Mouse (Mus musculus) limb, embryonic 13.5 days (tissue): Measurements from ENCODE around the gene Gga2. TPM values are rescaled to one million over a fixed set of nuclear protein-coding genes. Genes with fewer than 3 reads are reported as not detected.

ENCODE experiments used
- ATAC-seq: fragments of 200-750 bp; cut with Nextera tagmentation; 2 replicates; pipeline ENCODE4 v1.8.0; 2017; ENCODE audit warnings: low read depth, moderate number of reproducible peaks, moderate TSS enrichment; ENCODE audit not compliant: low FRiP score
- H3K27ac ChIP-seq: fragments of 300-500 bp; sonication (generic); 2 replicates; pipeline ENCODE4 v1.5.1; 2015; ENCODE audit warnings: inconsistent platforms, mild to moderate bottlenecking, moderate library complexity
- H3K27me3 ChIP-seq: fragments of 300-500 bp; sonication (generic); 2 replicates; pipeline ENCODE4 v1.6.1; 2015; ENCODE audit warnings: mild to moderate bottlenecking, inconsistent platforms
- H3K36me3 ChIP-seq: fragments of 300-500 bp; sonication (generic); 2 replicates; pipeline ENCODE4 v1.6.1; 2015; ENCODE audit warnings: inconsistent platforms, mild to moderate bottlenecking, moderate library complexity
- H3K4me1 ChIP-seq: fragments of 300-500 bp; sonication (generic); 2 replicates; pipeline ENCODE4 v1.6.1; 2015; ENCODE audit warnings: inconsistent platforms
- H3K4me2 ChIP-seq: fragments of 300-500 bp; sonication (generic); replicated peaks from 2 replicates; pipeline ENCODE4 v1.6.1; 2015; ENCODE audit warnings: inconsistent platforms, mild to moderate bottlenecking, moderate library complexity
- H3K4me3 ChIP-seq: fragments of 300-500 bp; sonication (generic); 2 replicates; pipeline ENCODE4 v1.5.1; 2015; ENCODE audit warnings: moderate library complexity, mild to moderate bottlenecking, inconsistent platforms
- H3K9ac ChIP-seq: fragments of 300-500 bp; sonication (generic); 2 replicates; pipeline ENCODE4 v1.6.1; 2015; ENCODE audit warnings: mild to moderate bottlenecking, inconsistent platforms
- H3K9me3 ChIP-seq: fragments of 300-500 bp; sonication (generic); 2 replicates; pipeline ENCODE4 v1.6.1; 2016; ENCODE audit warnings: inconsistent platforms
- WGBS: fragments of 180-500 bp; shearing (Covaris S2); methylation state at CpG from one replicate; pipeline ENCODE4 v1.1.7; 2015; 5-methylcytosine and 5-hydroxymethylcytosine counted together
- polyA plus RNA-seq: library from polyadenylated mRNA; unstranded; fragments of >200 nt; fragmentation: Nextera tagmentation; extraction: Ambion mirVana; gene quantifications from 2 replicates; pipeline ENCODE4 v1.2.1, GENCODE M21; 2015

The Gga2 gene
- polyA plus RNA-seq, 1 experiment from 2014 or later: 127 TPM

DNA sequence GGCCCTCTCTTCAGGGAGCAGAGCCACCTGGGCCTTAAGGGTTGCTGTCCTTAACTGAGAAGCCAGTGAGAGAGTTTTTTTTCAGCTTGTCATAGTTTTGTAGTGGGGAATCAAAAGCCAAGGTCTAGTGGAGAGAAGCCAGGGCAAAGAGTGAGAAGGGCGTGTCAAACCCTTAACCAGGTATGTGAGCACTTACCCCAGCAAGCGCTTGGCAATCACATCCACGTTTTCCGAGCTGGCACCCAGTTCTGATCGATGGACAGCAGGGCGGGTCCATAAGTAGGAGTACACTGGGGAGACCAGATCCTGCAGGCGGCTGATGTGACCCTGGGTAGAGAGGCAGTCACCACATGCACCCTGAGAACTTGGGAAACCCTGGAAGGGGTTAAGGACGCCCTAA lies 23.1 kb upstream of the Gga2 start:
- Histone ChIP-seq H3K9me3 (no peaks in the 10 kb centered on the region), H3K4me3 (no peak overlapping the region), H3K9ac (no peak overlapping the region), H3K4me1 (no peaks in the 10 kb centered on the region), H3K27me3 (no peaks in the 10 kb centered on the region), H3K36me3 (peaks cover 61% of the 10 kb centered on the region), H3K4me2 (no peak overlapping the region), H3K27ac (no peak overlapping the region)
- no peak for ATAC-seq
- 89% methylated on average over 8 of the region's 8 CpGs for WGBS

DNA sequence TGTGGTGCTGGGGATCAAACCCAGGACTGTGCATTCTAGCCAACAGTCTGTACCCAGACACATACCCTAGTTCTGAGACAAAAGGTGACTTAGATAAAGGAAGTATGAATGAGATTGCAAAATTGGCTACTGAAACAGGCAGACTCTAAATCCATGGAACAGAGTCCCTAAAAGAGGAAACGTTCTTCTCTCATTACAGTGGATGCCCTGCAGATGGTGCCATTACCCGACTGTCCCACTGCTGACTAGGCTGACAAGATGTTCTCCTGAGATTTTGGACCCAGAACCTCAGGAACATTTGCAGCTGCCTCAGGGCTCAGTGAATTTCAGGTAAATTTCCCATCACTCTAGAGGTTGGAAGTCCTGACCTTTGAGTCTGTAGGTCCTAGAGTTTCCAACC lies 13.3 kb upstream of the Gga2 start:
- ATAC-seq: no peak
- WGBS: 37% methylated on average over 2 of the region's 2 CpGs
- H3K4me2 ChIP-seq: no peak overlapping the region
- H3K4me1 ChIP-seq: no peaks in the 10 kb centered on the region
- H3K9me3 ChIP-seq: no peaks in the 10 kb centered on the region
- H3K27ac ChIP-seq: no peak overlapping the region
- H3K9ac ChIP-seq: no peak overlapping the region
- no peaks in the 10 kb centered on the region for H3K27me3 ChIP-seq
- peaks cover 20% of the 10 kb centered on the region for H3K36me3 ChIP-seq
- H3K4me3 ChIP-seq: no peak overlapping the region

DNA sequence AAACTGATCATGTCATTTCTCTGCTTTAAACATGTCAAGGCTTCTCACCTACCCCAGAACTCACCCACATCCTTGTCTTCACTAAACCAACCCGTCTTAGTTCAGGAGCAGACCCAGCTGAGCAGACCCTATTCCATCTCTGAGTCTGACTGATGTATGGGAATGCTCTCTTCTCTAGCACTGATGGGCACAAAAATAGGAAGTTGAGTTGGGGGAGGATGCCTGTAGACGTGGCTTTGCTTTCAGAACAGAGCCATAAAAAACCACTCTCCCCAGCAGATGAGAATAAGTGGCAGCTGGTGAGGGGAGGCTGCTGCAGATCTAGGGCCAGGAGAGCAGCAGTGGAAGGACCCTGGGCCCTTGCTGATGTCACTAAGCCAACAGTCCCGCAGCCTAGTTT lies 12.3 kb upstream of the Gga2 start:
- H3K9me3 ChIP-seq: no peaks in the 10 kb centered on the region
- ATAC-seq: no peak

DNA sequence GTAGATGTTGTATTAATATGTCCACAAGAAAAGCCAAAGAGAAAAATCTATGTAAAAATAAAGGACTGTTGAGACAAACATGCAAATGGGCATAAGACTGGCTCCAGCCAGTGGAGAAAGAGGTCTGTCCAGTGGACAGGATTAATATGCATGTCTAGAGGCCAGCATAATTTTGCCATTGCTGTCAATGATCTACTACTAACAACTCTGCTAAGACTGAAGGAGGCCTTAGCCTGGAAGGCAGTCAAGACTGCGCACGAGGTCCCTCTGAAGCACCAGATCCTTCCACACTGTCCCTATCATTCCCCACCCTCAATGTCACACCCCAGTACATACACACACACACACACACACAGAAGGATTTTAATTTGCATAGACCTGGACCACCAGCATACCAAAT lies 1.1 kb upstream of the Gga2 start:
- Histone ChIP-seq H3K4me1 (peaks cover 23% of the 10 kb centered on the region), H3K4me2 (no peak overlapping the region), H3K4me3 (no peak overlapping the region), H3K36me3 (peaks cover 6% of the 10 kb centered on the region), H3K27me3 (no peaks in the 10 kb centered on the region), H3K9ac (no peak overlapping the region), H3K9me3 (no peaks in the 10 kb centered on the region), H3K27ac (no peak overlapping the region)
- 100% methylated on average over 2 of the region's 2 CpGs for WGBS
- no peak for ATAC-seq

More for the DNA sequence above, 12.3 kb upstream of the Gga2 start:
- Histone ChIP-seq H3K4me2 (no peak overlapping the region), H3K9ac (no peak overlapping the region), H3K36me3 (peaks cover 12% of the 10 kb centered on the region), H3K4me3 (no peak overlapping the region), H3K4me1 (no peaks in the 10 kb centered on the region), H3K27me3 (no peaks in the 10 kb centered on the region), H3K27ac (no peak overlapping the region)
- WGBS: 56% methylated on average over 3 of the region's 3 CpGs

DNA sequence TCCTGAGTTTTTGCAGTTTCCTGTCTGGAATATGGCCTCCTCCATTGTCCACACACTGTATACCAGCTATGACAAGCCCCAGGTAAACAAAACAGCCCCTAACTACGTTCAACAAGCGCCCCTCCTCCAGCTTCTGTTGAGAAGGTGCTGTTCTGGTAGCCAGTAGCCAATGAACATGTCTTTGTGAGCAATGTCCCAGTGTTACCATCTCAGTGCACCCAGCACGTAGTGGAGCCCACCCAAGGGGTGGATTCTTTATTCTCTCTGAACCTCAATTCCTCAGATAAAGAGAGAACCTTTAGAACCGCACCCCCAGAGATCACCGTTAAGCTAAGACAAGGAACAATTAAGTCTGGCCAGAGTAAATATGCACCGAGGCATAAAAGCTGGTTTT lies 752 bp downstream of the Gga2 start:
- H3K36me3 ChIP-seq: peaks cover 6% of the 10 kb centered on the region
- peak overlapping the region; percentile 90 for H3K9ac ChIP-seq
- WGBS: under 1% methylated on average over 6 of the region's 6 CpGs
- peaks cover 36% of the 10 kb centered on the region for H3K4me1 ChIP-seq
- ATAC-seq: peak; percentile 25; the same call in 1 of the 2 replicates
- H3K4me3 ChIP-seq: peak overlapping the region; percentile 82
- peak overlapping the region; percentile 88 for H3K27ac ChIP-seq
- peak overlapping the region; percentile 79 for H3K4me2 ChIP-seq
- no peaks in the 10 kb centered on the region for H3K27me3 ChIP-seq
- H3K9me3 ChIP-seq: no peaks in the 10 kb centered on the region

DNA sequence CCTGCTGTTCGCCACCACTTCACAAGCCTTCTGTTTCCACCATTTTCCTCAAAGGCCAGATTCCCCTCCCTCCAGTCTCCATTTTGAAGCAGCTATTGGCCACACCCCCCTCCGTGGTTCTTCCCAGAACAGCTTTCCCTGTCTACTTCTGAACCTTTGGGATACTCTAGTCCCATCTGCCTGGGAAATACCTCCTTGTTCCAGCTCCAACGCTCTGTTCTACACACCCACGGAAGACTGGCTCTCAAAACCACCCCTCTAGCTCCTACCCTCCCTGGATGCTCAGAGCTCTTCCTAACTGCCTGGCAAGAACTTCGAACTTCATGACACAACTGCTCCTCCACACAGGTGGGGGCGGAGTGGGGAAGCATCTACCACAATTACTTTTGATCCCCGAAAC lies 2.0 kb downstream of the Gga2 start:
- peaks cover 44% of the 10 kb centered on the region for H3K4me1 ChIP-seq
- no peaks in the 10 kb centered on the region for H3K9me3 ChIP-seq
- peak overlapping the region; percentile 82 for H3K4me3 ChIP-seq

DNA sequence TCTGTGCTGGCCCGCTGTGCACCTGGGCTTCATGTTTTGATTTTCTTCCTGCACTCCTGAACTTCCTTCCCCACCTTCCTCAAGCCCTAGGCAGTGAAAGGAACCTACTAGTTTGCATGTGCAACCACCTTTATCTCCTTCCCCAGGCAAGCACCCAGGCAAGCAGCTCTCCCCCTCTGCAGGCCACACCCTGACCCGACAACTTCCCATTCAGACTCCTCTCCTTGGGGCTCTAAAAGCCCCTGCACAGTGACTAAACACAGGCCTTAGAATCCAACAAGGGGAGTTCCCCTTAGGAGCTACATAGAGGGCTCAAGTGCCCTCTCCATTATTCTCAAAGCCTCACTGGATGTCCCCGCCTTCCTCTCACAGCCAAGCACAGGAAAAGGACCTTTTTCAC lies 2.8 kb downstream of the Gga2 start:
- Histone ChIP-seq H3K4me1 (peaks cover 44% of the 10 kb centered on the region), H3K27ac (no peak overlapping the region; the same call in 1 of the 2 replicates), H3K4me2 (peak overlapping the region; percentile 79), H3K4me3 (peak overlapping the region; percentile 82; the same call in 1 of the 2 replicates), H3K27me3 (no peaks in the 10 kb centered on the region), H3K9ac (peak overlapping the region; percentile 25; the same call in 1 of the 2 replicates), H3K9me3 (no peaks in the 10 kb centered on the region), H3K36me3 (peaks cover 6% of the 10 kb centered on the region)
- 82% methylated on average over 3 of the region's 3 CpGs for WGBS
- no peak for ATAC-seq

More for the DNA sequence above, 2.0 kb downstream of the Gga2 start:
- peak overlapping the region; percentile 36; the same call in 1 of the 2 replicates for H3K9ac ChIP-seq
- peak overlapping the region; percentile 79 for H3K4me2 ChIP-seq
- H3K27ac ChIP-seq: no peak overlapping the region; the same call in 1 of the 2 replicates
- 83% methylated on average over 7 of the region's 7 CpGs for WGBS
- H3K36me3 ChIP-seq: peaks cover 6% of the 10 kb centered on the region
- H3K27me3 ChIP-seq: no peaks in the 10 kb centered on the region
- ATAC-seq: no peak

DNA sequence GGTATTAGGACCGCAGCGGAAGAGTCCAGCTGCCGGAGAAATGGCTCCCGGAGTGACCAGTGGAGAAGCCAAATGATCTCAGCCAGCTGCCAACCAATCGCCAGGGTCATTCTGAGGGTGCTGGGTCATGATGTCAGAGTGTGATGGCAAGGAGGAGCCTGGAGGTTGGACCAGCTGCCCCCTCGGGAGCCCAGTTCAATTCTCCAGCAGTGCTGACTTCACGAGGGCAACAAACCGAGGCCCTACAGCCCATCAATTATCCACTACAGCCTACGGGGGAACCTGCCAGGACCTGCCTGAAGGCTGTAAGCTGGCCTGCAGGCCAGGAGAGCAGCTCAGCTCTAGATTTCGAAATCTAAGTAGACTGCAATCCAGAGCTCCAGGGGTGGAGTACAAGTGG lies 5.3 kb downstream of the Gga2 start:
- Histone ChIP-seq H3K4me2 (peak overlapping the region; percentile 31), H3K36me3 (peaks cover 28% of the 10 kb centered on the region), H3K4me3 (no peak overlapping the region), H3K9ac (no peak overlapping the region), H3K4me1 (peaks cover 44% of the 10 kb centered on the region), H3K27ac (peak overlapping the region; percentile 18; the same call in 1 of the 2 replicates), H3K9me3 (no peaks in the 10 kb centered on the region), H3K27me3 (no peaks in the 10 kb centered on the region)
- 23% methylated on average over 10 of the region's 10 CpGs for WGBS
- no peak for ATAC-seq

DNA sequence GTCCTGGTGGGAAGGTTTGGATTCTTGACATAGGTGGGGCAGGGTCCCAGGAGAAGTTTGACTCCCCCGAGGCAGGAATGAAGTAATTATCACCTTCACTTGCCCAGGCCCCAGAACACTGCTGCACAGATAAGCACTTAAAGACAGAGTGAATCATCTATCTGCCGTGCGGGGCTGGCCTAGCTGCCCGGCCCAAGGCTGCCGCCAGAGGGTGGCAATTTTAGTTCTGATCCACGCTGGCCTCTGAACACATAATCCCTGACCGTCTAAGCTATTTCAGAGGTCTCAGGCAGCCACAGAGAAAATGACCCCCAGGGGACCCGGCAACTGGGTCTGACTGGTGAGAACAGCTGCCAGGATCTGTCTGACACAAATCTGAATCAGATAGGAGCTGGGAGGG lies 5.9 kb downstream of the Gga2 start:
- Histone ChIP-seq H3K4me3 (no peak overlapping the region), H3K9me3 (no peaks in the 10 kb centered on the region), H3K9ac (no peak overlapping the region), H3K36me3 (peaks cover 34% of the 10 kb centered on the region), H3K27me3 (no peaks in the 10 kb centered on the region), H3K4me1 (peaks cover 43% of the 10 kb centered on the region), H3K4me2 (peak overlapping the region; percentile 31; the same call in 1 of the 2 replicates), H3K27ac (0 out of 2 replicates have a peak overlapping the region, but pooled peaks have one; percentile 58)
- WGBS: 34% methylated on average over 8 of the region's 8 CpGs
- ATAC-seq: peak; percentile 37; the same call in 1 of the 2 replicates

DNA sequence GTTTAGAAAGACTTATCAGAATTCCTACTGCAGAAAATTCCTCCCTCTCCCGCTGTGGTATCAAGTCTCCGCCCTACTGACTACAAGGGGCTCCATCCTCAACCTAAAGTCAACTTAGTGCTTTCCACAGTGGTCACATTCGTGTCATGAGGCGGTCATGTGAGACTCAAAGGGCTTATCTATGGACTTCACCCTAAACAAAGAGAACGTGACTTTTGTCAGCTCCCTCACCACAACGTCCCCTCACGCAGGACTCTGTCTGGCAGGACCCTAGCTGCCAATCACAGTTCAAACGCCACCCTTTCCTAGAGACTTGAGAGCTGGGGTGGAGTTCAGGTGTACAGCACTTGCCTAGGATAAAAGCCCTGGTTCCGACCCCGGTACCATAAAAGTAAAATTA lies 8.1 kb downstream of the Gga2 start:
- Histone ChIP-seq H3K27ac (no peak overlapping the region), H3K27me3 (no peaks in the 10 kb centered on the region), H3K4me2 (no peak overlapping the region), H3K4me3 (no peak overlapping the region), H3K9ac (no peak overlapping the region), H3K9me3 (no peaks in the 10 kb centered on the region), H3K4me1 (peaks cover 21% of the 10 kb centered on the region), H3K36me3 (peaks cover 55% of the 10 kb centered on the region)
- WGBS: 91% methylated on average over 10 of the region's 10 CpGs
- no peak for ATAC-seq

DNA sequence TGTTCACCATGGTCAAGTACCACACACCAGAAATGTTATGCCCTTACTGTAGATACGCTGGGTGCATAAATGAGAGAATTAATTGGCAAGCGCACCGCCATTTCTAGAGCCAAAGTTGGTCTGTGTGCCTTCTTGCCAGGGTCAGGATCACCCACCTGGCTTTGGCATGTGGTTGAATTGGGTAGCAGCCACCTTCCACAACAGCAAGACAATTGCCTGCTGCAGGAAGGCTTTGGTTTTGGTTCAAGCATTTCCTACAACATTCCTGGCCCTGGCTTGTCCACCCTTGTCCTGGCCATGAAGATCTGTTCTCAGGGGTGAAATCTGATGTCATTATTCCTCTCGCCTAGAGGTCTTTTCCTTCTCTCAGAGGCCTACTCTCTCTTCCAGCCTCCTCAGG lies 8.7 kb downstream of the Gga2 start:
- Histone ChIP-seq H3K9ac (no peak overlapping the region), H3K4me2 (no peak overlapping the region), H3K4me3 (no peak overlapping the region), H3K27me3 (no peaks in the 10 kb centered on the region), H3K27ac (no peak overlapping the region), H3K9me3 (no peaks in the 10 kb centered on the region), H3K4me1 (peaks cover 21% of the 10 kb centered on the region), H3K36me3 (peaks cover 57% of the 10 kb centered on the region)
- ATAC-seq: no peak
- 94% methylated on average over 4 of the region's 4 CpGs for WGBS

DNA sequence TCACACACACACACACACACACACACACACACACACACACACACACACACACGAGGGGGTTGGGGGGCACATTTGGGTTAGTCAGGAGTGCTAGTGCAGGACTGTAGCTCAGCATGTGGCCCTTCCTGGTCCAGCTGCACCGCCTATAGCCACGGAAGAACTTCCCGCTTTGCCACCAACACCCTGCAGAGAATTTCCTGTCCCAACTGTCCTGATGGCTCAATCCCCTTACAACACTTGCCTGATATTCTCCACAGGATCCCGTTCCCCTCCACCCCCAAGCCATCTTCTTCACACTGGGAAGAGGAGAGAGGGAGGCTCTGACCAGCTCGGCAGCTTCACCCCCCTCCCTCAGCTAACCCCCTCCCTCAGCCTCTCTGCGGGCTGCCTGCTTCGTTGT lies 20.6 kb downstream of the Gga2 start:
- no peak for ATAC-seq
- H3K9ac ChIP-seq: no peak overlapping the region
- peaks cover 95% of the 10 kb centered on the region for H3K36me3 ChIP-seq
- WGBS: 78% methylated on average over 8 of the region's 8 CpGs
- H3K4me2 ChIP-seq: no peak overlapping the region
- no peak overlapping the region for H3K4me3 ChIP-seq
- no peaks in the 10 kb centered on the region for H3K4me1 ChIP-seq
- H3K27ac ChIP-seq: no peak overlapping the region
- H3K27me3 ChIP-seq: no peaks in the 10 kb centered on the region
- no peaks in the 10 kb centered on the region for H3K9me3 ChIP-seq

DNA sequence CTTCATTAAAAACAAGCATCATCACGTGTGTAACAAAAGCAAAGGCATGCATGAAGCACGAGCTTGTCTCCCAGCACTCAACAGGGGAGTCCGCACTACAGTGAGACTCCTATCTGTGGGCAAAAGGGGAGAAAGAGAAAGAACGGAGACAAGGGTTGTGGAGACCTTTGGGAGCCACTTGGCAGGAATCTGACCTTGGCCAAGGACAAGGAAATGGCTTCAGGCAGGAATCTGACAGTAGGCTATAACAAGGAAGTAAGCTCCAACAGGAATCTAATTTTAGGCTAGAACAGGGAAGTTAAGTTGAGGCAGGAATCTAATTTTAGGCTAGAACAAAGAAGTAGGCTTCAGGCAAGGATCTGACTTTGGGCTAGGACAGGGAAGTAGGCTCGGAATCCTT lies 25.1 kb downstream of the Gga2 start:
- Histone ChIP-seq H3K9ac (no peak overlapping the region), H3K4me3 (no peak overlapping the region), H3K4me1 (no peaks in the 10 kb centered on the region), H3K4me2 (no peak overlapping the region), H3K36me3 (peaks cover 95% of the 10 kb centered on the region), H3K9me3 (no peaks in the 10 kb centered on the region), H3K27ac (no peak overlapping the region), H3K27me3 (no peaks in the 10 kb centered on the region)
- no peak for ATAC-seq
- 89% methylated on average over 5 of the region's 5 CpGs for whole genome bisulfite sequencing
